Mouse (Mus musculus) embryo, embryonic 10 days (tissue): ENCODE data around the gene Rapgef2.
A peak's percentile ranks its signal among the peaks of the same experiment; 100 is the strongest.

ENCODE experiments used
- DNase-seq: peaks from one replicate; pipeline ENCODE4 v3.0.0-alpha.2; 2015; ENCODE audit warnings: low spot score

The Rapgef2 gene

GRCm38 (mm10) chr3:79286376-79287107 lies at the start of gene Rapgef2:
TSS of gene Rapgef2 (minus strand) at chr3:79286517.
- DNase-seq = peak; percentile 62

- no peak for DNase-seq
Observed at GRCm38 (mm10) chr3:79333643-79334200, 47.4 kb upstream of the Rapgef2 start.

GRCm38 (mm10) chr3:79333051-79333450 lies 46.7 kb upstream of the Rapgef2 start:
- no peak for DNase-seq

- DNase-seq = no peak
Observed at GRCm38 (mm10) chr3:79329691-79330315, 43.5 kb upstream of the Rapgef2 start.

- no peak for DNase-seq
Observed at GRCm38 (mm10) chr3:79324697-79325526, 38.6 kb upstream of the Rapgef2 start.

GRCm38 (mm10) chr3:79314006-79314698 lies 27.8 kb upstream of the Rapgef2 start:
- peak; percentile 52 for DNase-seq

- DNase-seq = no peak
Observed at GRCm38 (mm10) chr3:79311895-79312294, 25.6 kb upstream of the Rapgef2 start.

- no peak for DNase-seq
Observed at GRCm38 (mm10) chr3:79310184-79310583, 23.9 kb upstream of the Rapgef2 start.

GRCm38 (mm10) chr3:79308605-79309004 lies 22.3 kb upstream of the Rapgef2 start:
- DNase-seq = no peak

GRCm38 (mm10) chr3:79299401-79299800 lies 13.1 kb upstream of the Rapgef2 start:
- no peak for DNase-seq

- DNase-seq = no peak
Observed at GRCm38 (mm10) chr3:79297281-79297680, 11.0 kb upstream of the Rapgef2 start.

- no peak for DNase-seq
Observed at GRCm38 (mm10) chr3:79296586-79296985, 10.3 kb upstream of the Rapgef2 start.

GRCm38 (mm10) chr3:79296049-79296448 lies 9.7 kb upstream of the Rapgef2 start:
- peak; percentile 16 for DNase-seq

- DNase-seq = no peak
Observed at GRCm38 (mm10) chr3:79294701-79295100, 8.4 kb upstream of the Rapgef2 start.

GRCm38 (mm10) chr3:79293023-79293422 lies 6.7 kb upstream of the Rapgef2 start:
- no peak for DNase-seq

GRCm38 (mm10) chr3:79289050-79289449 lies 2.7 kb upstream of the Rapgef2 start:
- no peak for DNase-seq

GRCm38 (mm10) chr3:79287699-79288458 lies 1.6 kb upstream of the Rapgef2 start:
- peak; percentile 27 for DNase-seq

GRCm38 (mm10) chr3:79287108-79287576 lies 825 bp upstream of the Rapgef2 start:
- DNase-seq = peak; percentile 94

GRCm38 (mm10) chr3:79286031-79286375 lies 314 bp downstream of the Rapgef2 start:
- peak; percentile 48 for DNase-seq

- no peak for DNase-seq
Observed at GRCm38 (mm10) chr3:79285097-79285675, 1.1 kb downstream of the Rapgef2 start.

GRCm38 (mm10) chr3:79283976-79284375 lies 2.3 kb downstream of the Rapgef2 start:
- DNase-seq = no peak
